Comparison of ENCODE assay signal across 8 mouse cellular contexts in genomic region chr12:57534879-57535611, GRCm38 (mm10). TPM values are rescaled to one million over a fixed set of nuclear protein-coding genes. Genes with fewer than 3 reads are reported as not detected.
DNase-seq lines count a peak whose midpoint lies in the region; ATAC-seq lines count a peak whose summit lies in the region.

No protein-coding gene starts in this region.

- H3K9me3 ChIP-seq in kidney, embryonic 16.5 days (ENCODE audit: low read length) = no peaks in the 10 kb centered on the region
- no peaks in the 10 kb centered on the region for H3K9me3 ChIP-seq in hindbrain, embryonic 15.5 days
- H3K9me3 ChIP-seq in lung, embryonic 16.5 days (ENCODE audit: control insufficient read depth, low read length) = no peaks in the 10 kb centered on the region
- H3K9me3 ChIP-seq in stomach, embryonic 15.5 days = no peaks in the 10 kb centered on the region

- peak overlapping the region; percentile 11; the same call in 1 of the 2 replicates for H3K4me3 ChIP-seq in kidney, embryonic 16.5 days (ENCODE audit: low read length)
- no peak overlapping the region for H3K4me3 ChIP-seq in hindbrain, embryonic 15.5 days
- H3K4me3 ChIP-seq in lung, embryonic 16.5 days (ENCODE audit: low read length) = peak overlapping the region; percentile 19
- H3K4me3 ChIP-seq in stomach, embryonic 15.5 days (replicated peaks) = 0 out of 2 replicates have a peak overlapping the region, but pooled peaks have one; percentile 2

- under 1% methylated on average over 36 of the region's 39 CpGs for WGBS in kidney, embryonic 16.5 days
- WGBS in hindbrain, embryonic 15.5 days = under 1% methylated on average over 38 of the region's 39 CpGs
- 1% methylated on average over 39 of the region's 39 CpGs for WGBS in lung, embryonic 16.5 days
- 1% methylated on average over 34 of the region's 39 CpGs for WGBS in stomach, embryonic 15.5 days

- DNase-seq in kidney, adult 8-10 months = no peak
- no peak for DNase-seq in thymus, adult 18-20 months
- no peak for DNase-seq in adrenal gland, postnatal 14 days
- DNase-seq in adrenal gland, postnatal 36 days = no peak

- peaks cover 88% of the 10 kb centered on the region for H3K27me3 ChIP-seq in kidney, embryonic 16.5 days (ENCODE audit: insufficient read depth, low read length)
- H3K27me3 ChIP-seq in hindbrain, embryonic 15.5 days = peaks cover 82% of the 10 kb centered on the region
- peaks cover 48% of the 10 kb centered on the region for H3K27me3 ChIP-seq in lung, embryonic 16.5 days (ENCODE audit: control insufficient read depth, insufficient read depth, low read depth, low read length)
- peaks cover 50% of the 10 kb centered on the region for H3K27me3 ChIP-seq in stomach, embryonic 15.5 days (replicated peaks)

- peak overlapping the region; percentile 7; the same call in 1 of the 2 replicates for H3K4me2 ChIP-seq in kidney, embryonic 16.5 days (replicated peaks; ENCODE audit: low read depth, low read length)
- no peak overlapping the region for H3K4me2 ChIP-seq in hindbrain, embryonic 15.5 days
- peak overlapping the region; percentile 51 for H3K4me2 ChIP-seq in lung, embryonic 16.5 days (ENCODE audit: low read depth, low read length)
- H3K4me2 ChIP-seq in stomach, embryonic 15.5 days = peak overlapping the region; percentile 17

- no peak overlapping the region for H3K9ac ChIP-seq in kidney, embryonic 16.5 days (replicated peaks; ENCODE audit: low read length)
- no peak overlapping the region for H3K9ac ChIP-seq in hindbrain, embryonic 15.5 days
- H3K9ac ChIP-seq in lung, embryonic 16.5 days (ENCODE audit: low read length) = peak overlapping the region; percentile 65
- H3K9ac ChIP-seq in stomach, embryonic 15.5 days = 0 out of 2 replicates have a peak overlapping the region, but pooled peaks have one; percentile 4

- no peaks in the 10 kb centered on the region for H3K36me3 ChIP-seq in kidney, embryonic 16.5 days (ENCODE audit: insufficient read depth, low read length)
- H3K36me3 ChIP-seq in hindbrain, embryonic 15.5 days = no peaks in the 10 kb centered on the region
- H3K36me3 ChIP-seq in lung, embryonic 16.5 days (ENCODE audit: control insufficient read depth, insufficient read depth, low read length) = no peaks in the 10 kb centered on the region
- H3K36me3 ChIP-seq in stomach, embryonic 15.5 days = no peaks in the 10 kb centered on the region

- ATAC-seq in kidney, embryonic 16.5 days (ENCODE audit: low FRiP score, low TSS enrichment) = peak; percentile 52
- peak; percentile 79 for ATAC-seq in hindbrain, embryonic 15.5 days (ENCODE audit: low FRiP score, low read depth)
- ATAC-seq in lung, embryonic 16.5 days (ENCODE audit: low read depth) = peak; percentile 84
- ATAC-seq in stomach, embryonic 15.5 days (ENCODE audit: insufficient read depth, low FRiP score, low read depth) = peak; percentile 92

- H3K27ac ChIP-seq in kidney, embryonic 16.5 days (ENCODE audit: low read length) = no peak overlapping the region
- no peak overlapping the region for H3K27ac ChIP-seq in hindbrain, embryonic 15.5 days (replicated peaks)
- peak overlapping the region; percentile 95 for H3K27ac ChIP-seq in lung, embryonic 16.5 days (ENCODE audit: low read length)
- H3K27ac ChIP-seq in stomach, embryonic 15.5 days = peak overlapping the region; percentile 90

- peaks cover 10% of the 10 kb centered on the region; the same call in 1 of the 2 replicates for H3K4me1 ChIP-seq in kidney, embryonic 16.5 days (ENCODE audit: insufficient read depth, low read length)
- peaks cover 8% of the 10 kb centered on the region; the same call in 1 of the 2 replicates for H3K4me1 ChIP-seq in hindbrain, embryonic 15.5 days (replicated peaks)
- peaks cover 5% of the 10 kb centered on the region; the same call in 1 of the 2 replicates for H3K4me1 ChIP-seq in lung, embryonic 16.5 days (replicated peaks; ENCODE audit: control insufficient read depth, insufficient read depth, low read length)
- peaks cover 14% of the 10 kb centered on the region for H3K4me1 ChIP-seq in stomach, embryonic 15.5 days

RNA-seq across cellular contexts. Expression of gene Foxa1, which starts 11.7 kb away (rescaled TPM):
- 0.86 and 1.2 TPM in 2 replicates for polyA plus RNA-seq in kidney, embryonic 16.5 days (2015; fragmentation: Nextera tagmentation; extraction: Ambion mirVana)
- 0.89 and 1.2 TPM in 2 replicates for polyA plus RNA-seq in hindbrain, embryonic 15.5 days (2015; fragmentation: Nextera tagmentation; extraction: Ambion mirVana)
- polyA plus RNA-seq in lung, embryonic 16.5 days (2015; fragmentation: Nextera tagmentation; extraction: Ambion mirVana) = 7.5 and 8.2 TPM in 2 replicates
- polyA plus RNA-seq in stomach, embryonic 15.5 days (2015; fragmentation: Nextera tagmentation; extraction: Ambion mirVana) = 23.2 and 27.1 TPM in 2 replicates
- 0.11 and 1.9 TPM in 2 replicates for total RNA-seq in adrenal gland, postnatal 14 days (2021)
- not detected for total RNA-seq in adrenal gland, postnatal 36 days (2021)

RNA-seq across cellular contexts. Expression of gene Ttc6, which starts 28.9 kb away (rescaled TPM):
- 0.15 and 0.17 TPM in 2 replicates for polyA plus RNA-seq in kidney, embryonic 16.5 days (2015; fragmentation: Nextera tagmentation; extraction: Ambion mirVana)
- polyA plus RNA-seq in hindbrain, embryonic 15.5 days (2015; fragmentation: Nextera tagmentation; extraction: Ambion mirVana) = 0.78 and 0.92 TPM in 2 replicates
- polyA plus RNA-seq in lung, embryonic 16.5 days (2015; fragmentation: Nextera tagmentation; extraction: Ambion mirVana) = 3.0 and 5.1 TPM in 2 replicates
- 3.8 and 4.2 TPM in 2 replicates for polyA plus RNA-seq in stomach, embryonic 15.5 days (2015; fragmentation: Nextera tagmentation; extraction: Ambion mirVana)
- not detected in 2 replicates for total RNA-seq in adrenal gland, postnatal 14 days (2021)
- not detected for total RNA-seq in adrenal gland, postnatal 36 days (2021)

Comparison
In these comparisons a context has a peak if more than half of its experiments do, and no peak if none do; other contexts are left out.
1. H3K27ac ChIP-seq: peak in lung, embryonic 16.5 days (single experiment) and stomach, embryonic 15.5 days (single experiment); none in kidney, embryonic 16.5 days (single experiment) and hindbrain, embryonic 15.5 days (single experiment).
2. H3K9ac ChIP-seq: peak in lung, embryonic 16.5 days (single experiment) and stomach, embryonic 15.5 days (single experiment); none in kidney, embryonic 16.5 days (single experiment) and hindbrain, embryonic 15.5 days (single experiment).
3. Peak in every context shown above with its lines, with median percentiles within 50 percentile points of each other: ATAC-seq.